Mouse (Mus musculus) neutrophil, adult 59 days (primary cell): Measurements from ENCODE around the gene Carmil1. TPM values are rescaled to one million over a fixed set of nuclear protein-coding genes. Genes with fewer than 3 reads are reported as not detected.

Experiments used
- total RNA-seq, 2 experiments: library from RNA; stranded (reverse); gene quantifications; 1 replicate in 1 of 2; 2 replicates in 1 of 2; pipeline ENCODE4 v1.2.4; 2023

Gene Carmil1
- total RNA-seq = 1 to 10 TPM; 2.6 to 3.0 TPM

DNA sequence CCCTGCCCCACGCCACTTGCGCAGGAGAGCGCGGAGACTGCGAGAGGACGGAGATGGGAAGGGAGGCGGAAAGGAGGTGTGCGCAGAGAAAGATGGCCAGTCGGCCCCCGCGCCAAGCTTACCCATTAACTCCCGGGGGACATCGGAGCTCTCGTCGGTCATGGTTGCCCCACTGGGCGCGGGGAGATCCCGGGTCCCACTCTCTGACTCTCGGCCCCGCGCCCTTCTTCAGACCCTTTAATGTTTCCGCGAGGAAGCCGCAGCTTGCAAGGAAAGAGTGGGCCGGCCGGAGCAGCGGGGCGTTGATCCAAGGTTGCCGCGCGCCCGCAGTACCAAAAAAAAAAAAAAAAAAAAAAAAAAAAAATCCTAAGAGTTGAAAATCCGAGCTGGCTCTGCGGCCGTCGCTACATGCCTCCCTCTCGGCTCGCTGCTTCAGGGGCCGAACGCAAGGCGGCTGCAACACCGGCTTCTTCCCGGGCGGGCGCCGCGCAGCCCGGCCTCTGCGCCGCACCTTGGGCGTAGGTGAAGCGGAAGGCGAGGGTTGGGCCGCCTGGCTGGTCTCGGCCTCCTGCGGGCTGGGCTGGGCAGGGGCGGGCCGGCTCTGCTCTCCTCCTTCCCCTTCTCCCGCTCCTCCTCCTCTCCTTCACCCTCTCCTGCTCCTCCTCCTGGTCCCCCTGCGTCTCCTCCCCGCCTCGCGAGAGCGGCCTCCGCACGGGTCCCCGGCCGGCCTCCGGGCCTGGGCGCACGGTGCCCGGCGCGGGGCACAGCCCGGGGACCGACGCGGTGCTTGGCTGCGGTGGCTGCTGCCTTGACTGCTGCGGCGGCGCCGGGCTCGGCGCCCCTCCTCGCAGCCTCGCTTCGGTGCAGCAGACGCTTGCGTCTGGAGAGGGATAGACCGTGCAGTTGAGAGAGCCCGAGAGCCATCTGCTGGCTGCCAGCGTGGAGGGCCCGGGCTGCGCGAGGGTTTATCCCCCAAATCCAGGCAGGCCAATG lies at the start of gene Carmil1:
Gene Carmil1, minus strand, starts transcription at position 357 of the 993 bp plus-strand sequence.

DNA sequence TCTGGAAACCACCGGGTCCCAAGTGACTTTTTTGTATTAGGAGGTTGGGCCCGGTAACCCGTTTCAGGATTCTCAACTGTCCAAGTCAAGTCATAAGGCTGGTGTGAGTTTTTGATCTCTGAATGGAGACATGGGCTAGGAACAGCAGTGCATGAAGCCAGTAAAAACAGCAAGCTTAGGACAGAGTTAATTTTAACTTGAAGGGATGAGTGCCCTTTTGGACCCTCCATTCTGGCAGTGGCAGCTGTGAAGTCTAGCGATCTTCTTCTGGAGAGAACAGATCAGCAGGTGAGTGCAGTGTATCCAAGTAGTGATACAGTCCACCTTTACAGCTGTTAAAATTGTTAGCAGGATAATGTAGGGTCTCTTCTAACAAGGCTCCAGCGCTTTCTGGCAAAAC lies 46.6 kb upstream of the Carmil1 start, which contains the start of gene Cmah:
Gene Cmah, plus strand, starts transcription at position 204 of the 400 bp plus-strand sequence.

DNA sequence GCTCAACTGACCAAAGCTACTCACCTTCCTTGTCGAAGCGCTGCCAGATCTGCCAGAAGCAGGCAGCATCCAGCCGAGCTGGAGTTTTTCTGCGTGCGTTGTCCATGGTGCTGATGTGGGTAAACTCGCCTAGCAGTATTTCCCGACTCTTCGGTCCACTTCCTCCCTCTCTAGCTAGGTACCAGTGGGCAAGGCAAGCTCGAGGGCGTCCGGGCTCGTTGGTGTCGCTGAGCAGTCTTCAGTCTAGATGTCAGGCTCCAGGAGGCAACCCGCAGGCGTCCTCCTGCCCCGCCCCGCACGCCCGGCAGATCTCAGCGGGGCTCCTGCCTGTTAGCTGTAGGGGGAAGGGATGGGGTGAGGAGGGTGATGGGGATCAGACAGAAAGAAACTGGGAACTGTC lies 289.7 kb downstream of the Carmil1 start, which contains the start of gene Scgn:
Gene Scgn, minus strand, starts transcription at position 287 of the 400 bp plus-strand sequence.

Other genes with a start within 250 kb of the Carmil1 start
- gene Cmah, start 46.6 kb upstream of the Carmil1 start, total RNA-seq = 10 to 100 TPM; 34.6 to 46.9 TPM